Mouse (Mus musculus): ENCODE results near the gene Hcls1.

Gene Hcls1

DNA sequence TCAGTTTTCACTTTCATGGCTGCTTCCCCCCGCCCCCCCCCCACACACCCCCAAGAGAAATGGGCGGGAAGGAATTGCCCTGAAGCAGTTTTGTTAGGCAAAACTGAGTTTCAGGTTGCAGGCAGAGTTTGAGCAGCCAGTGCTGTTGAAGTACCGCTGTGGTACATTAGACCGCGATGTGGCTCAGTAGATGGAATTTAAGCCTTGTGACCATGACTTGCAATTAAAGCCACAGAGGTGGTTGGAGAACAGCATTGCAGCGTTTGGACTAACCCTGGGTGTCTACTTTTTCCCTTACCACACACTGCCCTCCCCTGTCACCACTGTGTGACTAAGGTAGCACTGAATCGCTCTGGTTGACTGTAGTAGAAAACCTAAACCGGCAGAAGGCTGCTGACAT is 54.7 kb downstream of the Hcls1 start:
- no peak for DNase-seq (ENCODE audit: low read depth)

GRCm38 (mm10) chr16:36989999-36990625 is 55.3 kb downstream of the Hcls1 start, which contains the start of gene Fbxo40:
Gene Fbxo40 (minus strand): TSS chr16:36990467.
- DNase-seq (ENCODE audit: low read depth): no peak

DNA sequence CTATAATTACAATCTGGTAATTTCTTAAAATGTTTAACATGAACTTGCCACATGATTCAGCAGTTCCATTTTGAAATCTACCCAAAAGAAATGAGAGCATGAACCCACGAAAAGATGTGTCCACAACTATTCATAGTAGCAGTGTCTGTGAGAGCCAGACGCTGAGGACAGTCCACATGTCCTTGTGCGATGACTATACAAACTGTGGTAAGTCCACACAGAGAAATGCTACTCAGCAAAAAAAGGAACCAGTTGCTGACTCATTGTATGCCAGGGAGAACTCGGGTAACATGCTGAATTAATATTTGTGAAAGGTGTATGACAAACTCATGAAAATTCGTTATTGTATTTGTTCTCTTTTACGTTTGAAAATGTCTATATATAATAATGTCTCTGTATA is 62.9 kb downstream of the Hcls1 start:
- DNase-seq (ENCODE audit: low read depth): no peak

GRCm38 (mm10) chr16:36999366-36999972 is 64.7 kb downstream of the Hcls1 start:
- no peak for DNase-seq (ENCODE audit: low read depth)

DNA sequence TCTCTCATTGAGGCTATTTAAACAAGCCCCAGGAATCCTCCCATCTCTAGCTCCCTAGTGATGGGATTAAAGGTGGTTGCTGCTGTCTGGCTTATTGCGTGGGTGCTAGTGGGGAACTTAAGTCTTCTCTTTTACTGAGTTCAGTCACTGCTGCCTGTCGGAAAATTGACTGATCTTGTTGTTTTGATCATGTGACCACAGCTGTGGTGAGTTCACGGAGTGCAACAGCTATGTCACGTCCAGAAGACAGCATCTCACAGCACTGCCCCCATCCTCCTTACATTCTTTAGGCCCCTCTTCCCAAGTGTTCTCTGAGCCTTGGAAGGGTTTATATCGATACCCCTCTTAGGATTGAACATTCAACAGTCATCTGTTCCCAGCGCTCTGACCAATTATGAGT is 74.5 kb downstream of the Hcls1 start:
- DNase-seq (ENCODE audit: low read depth): no peak

DNA sequence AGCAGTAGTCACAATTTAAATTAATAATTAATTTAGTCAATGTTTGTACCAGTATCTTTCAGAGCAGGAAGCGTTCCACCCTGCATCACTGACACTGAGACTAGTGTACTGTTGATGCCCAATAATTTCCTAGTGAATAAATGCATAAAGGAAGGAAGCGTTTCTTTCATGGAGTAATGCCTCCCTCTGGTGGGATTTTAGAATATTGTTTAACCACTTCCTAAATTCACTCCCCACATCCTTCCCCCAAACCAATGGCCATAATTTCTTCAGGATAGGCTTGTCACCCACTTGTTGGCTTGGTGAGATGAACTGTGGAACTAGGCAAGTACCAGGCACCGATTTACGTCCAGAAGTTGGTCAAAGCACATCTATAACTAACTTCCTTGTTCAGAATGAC is 75.6 kb downstream of the Hcls1 start:
- DNase-seq (ENCODE audit: low read depth): peak; percentile 71

DNA sequence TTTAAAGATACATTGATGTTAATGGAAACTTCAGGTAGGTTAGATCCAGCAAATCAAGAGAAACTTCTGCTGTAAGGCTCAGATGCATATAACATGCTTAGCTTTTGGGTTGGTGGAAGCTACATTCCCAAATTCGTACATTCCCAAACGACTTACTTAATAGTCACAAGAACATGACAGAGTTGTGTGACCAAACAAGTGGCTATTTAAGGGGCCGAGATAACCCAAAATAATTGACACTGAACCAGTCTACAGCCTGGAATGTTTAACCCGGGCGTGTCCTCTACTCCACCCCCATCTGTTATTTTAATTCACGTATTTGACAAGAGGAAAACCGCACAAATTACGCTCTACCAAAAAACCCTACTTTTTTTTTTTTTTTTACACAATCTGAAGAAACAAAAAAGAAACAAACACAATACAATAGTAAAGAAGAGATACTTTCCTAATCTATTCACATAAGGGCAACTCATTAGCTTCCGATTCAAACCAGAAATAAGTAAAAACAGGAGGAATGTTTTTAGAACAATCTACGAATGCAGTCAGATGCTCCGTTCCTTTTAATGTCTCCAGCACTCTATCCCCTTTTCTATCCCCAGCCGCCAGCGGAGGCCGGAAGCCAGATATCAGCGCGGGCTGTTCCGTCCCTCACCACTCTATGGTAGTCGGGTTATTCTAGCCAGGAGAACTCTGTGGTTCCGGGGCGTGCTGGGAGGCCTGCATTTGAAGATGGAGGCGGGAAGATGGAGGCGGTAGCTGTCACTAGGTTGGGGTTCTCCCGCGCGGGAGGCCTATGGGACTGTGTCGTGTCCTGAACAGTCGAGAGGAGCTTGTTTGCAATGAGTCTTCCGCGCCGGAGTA is 76.5 kb downstream of the Hcls1 start, which contains the start of gene Polq:
Polq (plus strand) TSS at position 726 of the 861 bp plus-strand sequence.
- DNase-seq (ENCODE audit: low read depth): peak; percentile 95

- DNase-seq (ENCODE audit: low read depth): no peak
Observed at GRCm38 (mm10) chr16:37011922-37012289, 77.1 kb downstream of the Hcls1 start.

DNA sequence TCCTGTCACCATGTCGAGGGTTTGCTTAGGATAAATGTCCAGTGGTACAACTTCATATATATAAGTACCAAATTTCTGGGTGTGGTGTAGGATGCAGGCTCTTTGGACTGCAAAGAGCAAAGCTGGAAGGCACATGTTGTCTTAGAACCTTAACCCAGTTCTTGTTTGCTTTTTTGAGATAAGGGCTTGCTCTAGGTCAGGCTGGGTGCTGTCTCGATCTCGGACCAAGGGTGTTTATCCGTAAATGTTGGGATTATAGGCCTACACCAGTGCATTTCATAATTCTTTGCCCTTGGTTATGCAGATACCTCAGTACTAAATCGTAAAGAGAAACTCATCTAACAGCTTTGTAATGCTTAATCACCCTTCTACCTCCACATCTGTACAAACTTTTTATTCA is 77.6 kb downstream of the Hcls1 start:
- DNase-seq (ENCODE audit: low read depth): peak; percentile 6
